Mouse (Mus musculus) cerebellum, adult 11 months (tissue): ENCODE results near the gene Myod1.

Experiments
- DNase-seq: peaks from one replicate; pipeline ENCODE4 v3.0.0; 2022

Gene Myod1

DNA sequence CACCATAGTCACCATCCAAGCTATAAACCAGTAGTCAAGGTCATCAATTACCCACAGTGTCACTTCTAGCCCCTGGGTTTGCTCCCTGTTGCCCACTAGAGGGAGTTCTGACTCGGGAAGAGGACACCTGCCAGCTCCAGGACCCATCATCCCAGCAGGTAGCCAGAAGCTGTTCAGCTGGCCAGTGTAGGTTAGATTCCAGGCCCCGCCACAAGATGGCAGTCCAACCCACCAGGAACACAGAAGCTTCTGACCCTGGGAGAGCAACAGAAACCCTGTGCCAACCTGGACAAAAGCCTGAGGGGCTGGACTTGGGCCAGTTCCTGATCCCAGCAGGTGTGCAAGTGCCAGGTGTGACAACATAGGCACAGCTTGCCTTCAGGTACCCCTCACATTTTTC, 16.8 kb downstream of the Myod1 start:
- DNase-seq: peak; percentile 99

DNA sequence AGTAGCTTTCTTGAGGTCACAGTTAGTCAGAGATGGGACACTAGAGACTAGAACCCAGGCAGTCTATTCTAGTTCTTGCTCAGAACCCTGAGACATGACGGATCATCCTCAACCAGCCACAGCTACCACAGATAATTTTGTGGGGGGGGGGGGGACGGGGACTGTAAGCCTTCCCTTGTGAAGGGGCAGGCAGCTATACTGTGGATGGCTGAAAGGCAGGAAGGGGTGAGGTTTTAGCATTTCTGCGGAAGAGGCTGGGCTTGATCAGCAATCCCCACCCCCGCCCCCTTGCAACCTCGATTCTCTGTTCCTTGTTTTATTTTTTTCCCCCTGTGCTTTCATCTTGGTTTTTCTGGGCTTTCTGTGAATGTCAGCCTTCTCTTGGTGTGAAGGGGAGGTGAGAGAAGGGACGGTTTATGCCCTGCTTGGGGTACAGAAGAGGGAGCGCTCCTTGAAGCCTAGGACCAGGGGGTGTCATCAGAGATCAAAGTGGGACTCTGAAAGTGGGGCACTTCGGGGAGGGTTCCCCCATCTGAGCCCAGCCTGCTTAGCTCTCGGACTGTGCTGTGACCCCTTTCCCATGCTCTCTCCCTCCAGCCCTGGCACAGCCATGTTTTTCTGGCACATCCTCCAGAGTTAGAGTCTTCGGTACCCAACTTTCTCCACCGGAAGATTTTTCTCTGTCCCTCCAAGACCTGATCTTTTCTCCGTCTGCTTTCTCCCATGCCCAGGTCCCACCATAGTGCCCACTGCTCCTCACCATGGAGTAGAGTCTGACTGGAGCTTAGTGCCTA, 17.6 kb downstream of the Myod1 start:
- peak; percentile 41 for DNase-seq

DNA sequence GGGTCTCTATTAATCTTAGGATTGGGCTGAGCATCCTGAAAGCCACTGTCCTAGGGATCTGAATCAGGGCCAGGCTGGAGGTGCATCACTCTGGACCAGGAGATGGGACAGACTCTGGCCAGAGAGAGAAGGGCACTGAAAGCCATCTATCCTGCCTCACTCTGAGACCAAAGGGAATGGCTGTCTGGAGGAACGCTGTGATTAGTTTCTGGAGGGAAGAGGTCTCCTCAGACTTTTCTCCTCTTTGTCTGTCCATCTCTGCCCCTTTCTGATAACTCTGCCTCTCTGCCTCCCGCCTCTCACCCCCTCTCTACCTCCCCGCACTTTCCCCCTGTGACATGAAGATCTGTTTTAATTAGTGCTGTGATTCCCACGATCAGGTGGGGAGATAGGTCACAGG, 18.7 kb downstream of the Myod1 start:
- peak; percentile 44 for DNase-seq

DNA sequence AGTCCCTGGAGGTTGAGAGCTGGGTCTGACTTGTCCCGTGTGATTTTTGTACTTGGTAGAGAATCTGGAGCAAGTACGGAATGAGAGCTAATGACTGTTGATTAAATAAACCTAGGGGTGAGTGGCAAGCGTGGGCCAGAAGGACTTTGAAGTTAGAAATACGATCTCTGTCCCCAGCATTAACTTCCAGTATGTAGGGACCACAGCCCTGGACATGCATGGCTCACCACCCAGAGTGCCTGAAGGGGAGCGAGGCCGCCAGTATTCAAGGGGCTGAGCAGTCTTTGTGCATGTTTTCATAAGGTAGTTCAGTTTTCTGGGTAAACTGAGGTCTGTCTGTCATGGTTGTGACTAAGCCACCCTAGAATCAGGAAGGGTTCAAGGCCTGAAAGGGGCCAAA, 19.3 kb downstream of the Myod1 start:
- peak; percentile 33 for DNase-seq

DNA sequence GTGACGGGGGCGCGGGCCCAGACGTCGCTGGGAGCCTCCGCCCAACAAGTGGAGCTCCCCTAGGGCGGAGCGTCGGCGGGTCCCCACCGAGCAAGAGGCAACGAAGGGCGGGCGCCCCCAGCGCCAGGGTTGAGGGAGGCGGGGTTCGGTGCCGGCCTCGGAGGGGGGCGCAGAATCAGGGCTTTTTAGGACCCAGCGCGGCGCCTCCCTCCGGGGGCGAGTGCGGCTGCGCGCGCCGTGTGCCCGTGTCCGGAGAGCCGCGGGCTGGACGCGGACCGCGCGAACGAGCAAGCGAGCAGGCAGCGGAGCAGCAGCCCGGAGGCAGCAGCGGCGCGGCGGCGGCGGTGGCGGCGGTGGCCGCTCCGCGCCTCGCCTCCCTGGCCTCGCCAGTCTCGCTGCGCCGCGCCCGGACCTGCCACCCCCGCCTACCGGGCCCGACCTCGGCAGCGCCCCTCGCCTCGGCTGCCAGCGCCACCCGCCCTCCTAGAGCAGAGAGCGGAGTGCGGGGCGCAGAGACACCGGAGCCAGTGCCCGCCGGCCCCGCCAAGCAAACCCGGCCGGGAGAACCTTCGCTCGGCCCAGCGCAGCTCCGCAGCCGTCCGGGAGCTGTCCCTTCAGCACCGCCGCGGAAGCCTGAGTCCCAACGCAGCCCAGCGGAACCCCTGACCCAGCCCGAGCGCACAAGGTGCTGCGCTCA, 20.1 kb downstream of the Myod1 start, which contains the start of gene Kcnc1:
Gene Kcnc1 (plus strand): TSS at position 267 of the 697 bp plus-strand sequence.
- peak; percentile 85 for DNase-seq

DNA sequence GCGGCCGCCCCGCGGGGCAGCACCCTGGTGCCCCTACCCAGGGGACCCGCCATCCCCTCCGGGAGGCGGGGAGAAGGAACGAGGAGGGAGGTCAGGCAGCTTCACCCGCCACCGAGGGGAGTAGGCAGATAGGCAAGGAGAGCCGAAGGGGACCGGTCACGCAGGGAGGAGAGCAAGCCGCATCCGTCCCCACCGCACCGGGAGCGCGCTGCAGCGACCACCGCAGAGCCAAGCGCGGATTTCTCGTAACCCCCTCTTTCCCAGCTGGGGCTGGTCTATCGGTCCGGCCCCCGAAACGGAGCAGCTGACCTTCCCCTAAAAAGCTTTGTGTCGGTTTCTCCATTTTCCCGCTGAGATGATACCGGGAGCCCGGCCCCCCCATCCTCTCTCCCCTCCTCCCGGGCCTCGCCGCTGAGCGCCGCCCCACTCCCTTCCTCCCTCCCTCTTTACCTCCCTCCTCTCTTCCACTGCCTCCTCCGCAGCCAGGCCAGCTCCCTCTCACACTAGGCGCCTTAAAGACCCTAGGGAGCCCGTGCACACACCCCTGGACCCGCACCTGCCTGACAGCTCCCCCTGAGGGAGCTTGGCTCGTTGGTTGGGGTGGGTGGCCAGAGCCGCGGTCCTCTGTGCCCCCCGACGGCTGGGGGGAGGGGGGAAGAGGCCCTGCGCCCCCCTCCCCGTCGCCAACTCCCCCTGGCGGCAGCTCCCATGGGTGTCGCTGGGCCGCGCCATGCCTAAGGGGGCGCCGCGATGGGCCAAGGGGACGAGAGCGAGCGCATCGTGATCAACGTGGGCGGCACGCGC, 20.9 kb downstream of the Myod1 start:
- DNase-seq: peak; percentile 67

DNA sequence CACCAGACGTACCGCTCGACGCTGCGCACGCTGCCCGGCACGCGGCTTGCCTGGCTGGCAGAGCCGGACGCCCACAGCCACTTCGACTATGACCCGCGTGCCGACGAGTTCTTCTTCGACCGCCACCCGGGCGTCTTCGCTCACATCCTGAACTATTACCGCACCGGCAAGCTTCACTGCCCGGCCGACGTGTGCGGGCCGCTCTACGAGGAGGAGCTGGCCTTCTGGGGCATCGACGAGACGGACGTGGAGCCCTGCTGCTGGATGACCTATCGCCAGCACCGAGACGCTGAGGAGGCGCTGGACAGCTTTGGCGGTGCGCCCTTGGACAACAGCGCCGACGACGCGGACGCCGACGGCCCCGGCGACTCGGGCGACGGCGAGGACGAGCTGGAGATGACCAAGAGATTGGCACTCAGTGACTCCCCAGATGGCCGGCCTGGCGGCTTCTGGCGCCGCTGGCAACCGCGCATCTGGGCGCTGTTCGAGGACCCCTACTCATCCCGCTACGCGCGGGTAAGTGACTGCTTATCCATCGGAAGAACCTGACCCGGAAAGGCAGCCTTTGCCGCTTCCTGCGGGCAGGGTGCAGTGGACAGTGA, 21.6 kb downstream of the Myod1 start:
- peak; percentile 51 for DNase-seq

DNA sequence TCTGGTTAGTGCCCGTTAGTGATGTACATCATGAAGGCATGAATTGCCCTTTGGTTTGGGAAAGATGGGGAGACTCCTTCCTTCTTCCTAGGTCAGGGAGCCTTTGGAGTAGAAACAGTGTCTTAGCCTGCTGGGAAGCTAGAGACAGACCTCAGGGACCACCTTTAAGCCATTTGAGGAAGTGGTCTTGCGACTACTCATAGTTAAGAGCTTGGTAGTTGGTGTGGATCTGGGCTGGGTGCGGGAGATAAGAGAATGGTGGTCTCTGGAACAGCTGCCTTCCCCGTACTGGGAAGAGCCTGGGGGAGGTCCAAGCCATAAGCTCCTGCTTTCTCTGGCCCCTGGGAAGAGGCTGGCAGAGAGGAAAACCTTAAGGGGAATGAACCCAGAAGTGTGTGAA, 22.3 kb downstream of the Myod1 start:
- DNase-seq: peak; percentile 19

DNA sequence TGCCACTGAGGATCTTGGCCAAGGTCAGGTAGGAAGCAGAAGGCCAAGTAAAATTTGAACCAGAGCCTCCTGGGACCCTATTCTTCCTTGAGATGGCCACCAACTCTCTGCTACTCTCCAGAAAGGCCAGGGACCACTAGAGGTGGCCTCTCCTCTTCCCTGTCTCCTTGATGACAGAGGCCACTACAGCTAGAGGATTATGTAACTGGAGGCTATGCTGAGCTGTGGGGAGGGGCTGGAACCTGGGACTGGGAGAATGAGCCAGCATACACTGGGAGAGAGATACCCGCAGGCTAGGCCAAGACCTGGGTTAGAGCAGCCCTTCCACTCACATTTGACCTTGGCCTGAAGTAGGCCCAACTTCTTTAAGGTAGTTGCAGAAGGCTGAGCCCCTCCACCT, 23.4 kb downstream of the Myod1 start:
- peak; percentile 47 for DNase-seq

DNA sequence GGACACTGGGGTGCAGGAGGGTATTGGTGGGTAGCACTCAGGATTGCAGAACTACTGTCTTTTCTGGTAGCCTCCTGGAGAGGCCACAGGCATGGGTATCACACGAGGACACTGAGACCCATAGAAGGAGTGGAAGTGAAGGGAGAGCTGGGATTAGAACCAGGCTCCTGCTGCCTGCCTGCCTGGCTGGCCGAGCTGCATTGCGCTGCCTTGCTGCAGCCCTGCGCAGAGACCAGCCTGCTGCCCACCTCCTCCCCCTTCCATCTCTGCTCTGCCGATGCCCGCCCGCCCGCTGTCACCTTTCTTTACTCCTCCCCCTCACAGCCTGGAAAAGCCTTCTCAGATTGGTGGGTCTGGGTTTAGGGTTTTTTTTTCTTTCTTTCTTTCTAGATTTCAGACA, 24.1 kb downstream of the Myod1 start:
- peak; percentile 37 for DNase-seq

DNA sequence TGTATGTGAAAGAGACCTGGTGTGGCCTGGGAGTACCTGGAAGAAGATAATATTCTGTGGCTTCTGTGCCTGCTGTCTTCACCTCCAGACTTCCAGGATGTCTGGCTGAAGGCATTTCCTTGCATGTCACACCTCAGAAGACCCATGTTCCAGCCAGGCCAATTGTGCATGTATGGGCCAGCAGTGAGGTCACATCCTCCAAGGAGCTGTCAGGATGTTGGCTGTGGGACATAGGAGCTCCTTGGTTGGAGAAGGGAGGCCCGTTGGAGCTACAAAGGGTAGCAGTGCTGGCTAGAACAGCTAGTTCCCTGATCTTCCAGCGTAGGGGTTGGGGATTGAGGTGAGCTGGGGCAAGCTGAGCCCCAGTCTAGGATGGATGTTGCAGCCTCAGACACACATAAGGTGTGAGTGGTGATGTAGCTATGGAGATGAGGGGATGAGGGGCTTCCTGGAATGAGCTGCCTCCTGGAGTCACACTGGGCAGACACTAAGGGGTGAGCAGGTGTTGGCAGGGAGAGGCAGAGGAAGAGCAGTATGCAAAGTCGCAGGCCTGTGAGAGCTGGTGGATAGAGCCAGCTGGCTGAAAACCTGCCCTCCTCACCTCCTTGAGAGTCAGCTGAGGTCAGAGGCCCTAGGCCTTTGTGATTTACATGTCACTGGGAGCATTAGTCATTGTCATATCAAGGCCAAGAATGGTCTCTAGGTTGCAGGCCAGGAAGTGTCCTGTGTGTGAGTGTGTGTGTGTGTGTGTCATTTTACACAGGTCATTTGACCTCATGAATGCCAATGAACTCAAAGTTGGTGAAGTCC, 25.3 kb downstream of the Myod1 start:
- no peak for DNase-seq

DNA sequence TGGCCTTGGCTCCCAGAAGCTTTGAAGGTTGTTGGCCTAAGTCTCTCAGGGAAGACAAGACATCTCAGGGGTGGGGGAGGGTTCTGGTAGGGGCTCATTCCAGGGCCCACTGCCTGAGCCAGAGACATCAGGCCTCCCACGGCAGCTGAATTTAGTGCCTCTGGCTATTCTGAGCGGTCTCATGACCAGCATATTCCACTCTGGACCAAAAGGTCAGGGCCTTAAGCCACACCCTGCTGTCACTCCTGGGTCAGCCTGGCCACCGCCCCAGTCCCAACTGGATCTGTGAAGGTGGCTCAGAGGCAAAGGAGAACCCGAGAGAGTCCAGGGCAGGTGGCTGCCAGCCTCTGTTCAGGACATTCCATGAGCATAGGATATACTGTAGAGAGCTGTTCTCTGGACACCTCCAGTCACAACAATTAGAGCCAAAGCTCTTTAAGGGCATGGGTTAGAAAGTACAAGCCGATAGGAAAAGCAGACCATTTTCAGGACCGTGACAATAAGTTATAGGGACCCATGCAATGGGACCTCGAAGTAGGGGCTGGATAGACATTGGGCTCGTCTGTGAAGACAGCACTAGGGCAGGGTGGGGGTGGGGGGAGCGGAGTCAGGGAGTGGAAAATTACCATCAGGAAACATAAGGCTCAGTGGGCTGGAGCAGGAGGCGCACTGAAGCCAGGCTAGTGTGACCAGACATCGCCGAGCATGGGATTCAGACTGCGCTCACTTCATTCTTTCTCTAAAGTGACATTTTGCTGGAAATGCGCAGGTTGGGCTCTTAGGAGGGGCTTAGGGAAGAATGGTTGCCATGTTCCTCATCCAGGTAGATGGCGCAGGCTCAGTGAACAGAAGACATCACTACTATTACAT, 27.6 kb downstream of the Myod1 start:
- no peak for DNase-seq

DNA sequence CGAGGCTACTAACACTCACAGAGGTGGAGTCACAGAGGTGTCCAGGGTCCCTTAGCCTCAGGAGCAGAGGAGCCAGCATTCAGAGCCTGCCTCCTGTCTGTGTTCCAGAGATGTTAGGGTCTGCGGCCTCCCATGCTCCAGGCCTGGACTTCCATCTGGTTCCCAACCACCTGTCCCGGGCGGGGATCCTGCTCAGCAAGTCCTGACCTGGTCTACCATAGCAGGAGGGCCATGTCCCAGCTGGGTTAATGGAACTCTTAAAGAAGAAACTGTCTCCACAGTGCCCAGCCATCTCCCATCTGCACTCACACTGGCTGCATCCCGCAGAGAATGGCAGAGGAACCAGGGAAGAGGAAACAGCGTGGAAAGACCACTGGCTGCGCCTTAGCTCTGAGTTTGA, 28.5 kb downstream of the Myod1 start:
- DNase-seq: no peak

DNA sequence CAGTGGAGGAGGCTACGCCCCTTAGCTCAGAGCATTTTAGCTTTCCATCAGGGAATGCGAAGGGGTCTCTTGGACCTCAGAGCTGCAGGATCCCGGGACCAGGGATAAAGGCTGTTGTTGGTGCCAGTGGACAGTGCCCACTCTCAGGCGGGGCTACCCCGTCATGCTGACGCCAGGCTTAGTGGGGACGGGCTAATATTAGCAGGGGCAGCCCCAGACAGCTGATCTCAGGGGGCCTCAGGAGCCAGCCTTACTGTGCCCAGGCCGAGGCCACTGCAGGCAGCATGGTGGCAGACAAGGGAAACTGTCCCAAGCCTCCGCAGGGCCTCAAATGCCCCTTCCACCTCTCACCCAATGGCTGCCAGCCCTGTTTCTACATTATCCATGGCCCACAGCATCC, 32.3 kb downstream of the Myod1 start:
- no peak for DNase-seq

DNA sequence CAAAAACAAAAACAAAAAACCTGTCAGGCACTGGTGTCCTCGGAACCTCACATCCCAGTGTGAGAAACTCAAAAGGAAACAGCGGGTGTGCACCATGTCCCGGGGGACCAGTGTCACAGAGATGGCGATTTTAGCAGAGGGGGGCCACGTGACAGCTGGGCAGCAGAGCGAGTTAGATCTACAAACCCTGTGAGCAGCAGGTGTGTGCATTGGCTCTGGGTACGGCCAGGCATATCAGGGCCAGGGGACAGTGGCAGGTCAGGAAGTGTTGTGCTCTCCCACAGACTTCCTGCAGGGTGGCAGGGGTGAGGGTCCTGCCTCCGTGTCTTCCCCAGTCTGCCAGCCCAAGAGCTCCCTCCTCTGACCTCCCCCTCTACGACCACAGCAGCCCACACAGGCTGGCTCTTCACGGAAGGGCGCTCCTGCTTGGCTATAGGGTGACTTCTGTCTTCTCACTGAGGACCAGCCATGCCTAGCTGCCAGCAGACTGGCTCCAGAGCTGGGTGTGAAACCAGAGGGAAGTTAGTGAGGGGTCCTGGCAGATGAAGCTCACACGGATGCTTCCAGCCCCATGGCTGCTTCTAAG, 33.0 kb downstream of the Myod1 start:
- DNase-seq: no peak

DNA sequence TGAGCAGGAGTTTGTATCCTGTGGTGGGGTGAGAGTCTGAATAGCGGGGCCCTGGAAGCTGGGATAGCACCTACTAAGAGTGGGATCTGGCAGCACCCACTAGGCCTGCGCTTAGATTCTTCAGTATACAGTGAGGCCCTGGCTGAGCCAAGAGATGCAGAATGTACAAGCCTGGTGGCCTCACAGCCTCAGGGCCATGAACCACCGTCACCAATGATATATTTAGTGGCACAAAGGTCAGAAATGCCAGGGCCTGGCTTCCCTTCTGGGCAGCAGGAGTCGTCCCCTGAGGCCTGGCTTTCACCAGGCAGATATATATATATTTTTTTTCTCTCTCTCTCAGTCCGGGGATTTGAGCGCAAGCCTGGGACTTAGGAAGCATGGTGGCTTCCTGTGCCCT, 34.5 kb downstream of the Myod1 start:
- no peak for DNase-seq

DNA sequence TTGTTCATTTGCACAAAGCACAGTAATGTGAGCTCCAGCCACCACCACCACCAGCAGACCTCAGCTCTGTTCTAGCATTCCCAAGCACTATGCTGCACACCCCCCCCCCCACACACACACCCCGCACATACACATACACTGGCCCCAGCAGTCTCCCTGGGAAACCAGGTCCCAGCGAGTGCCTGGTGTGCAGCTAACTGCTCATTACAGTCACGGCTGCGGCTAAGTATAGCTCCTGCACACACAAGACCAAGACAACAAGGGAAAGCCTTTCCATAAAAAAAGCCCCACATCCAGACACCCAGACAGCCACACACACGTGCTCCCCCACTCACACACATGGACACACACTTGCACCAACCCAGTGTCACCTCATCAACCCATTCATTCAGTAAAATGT, 36.5 kb downstream of the Myod1 start:
- DNase-seq: no peak

DNA sequence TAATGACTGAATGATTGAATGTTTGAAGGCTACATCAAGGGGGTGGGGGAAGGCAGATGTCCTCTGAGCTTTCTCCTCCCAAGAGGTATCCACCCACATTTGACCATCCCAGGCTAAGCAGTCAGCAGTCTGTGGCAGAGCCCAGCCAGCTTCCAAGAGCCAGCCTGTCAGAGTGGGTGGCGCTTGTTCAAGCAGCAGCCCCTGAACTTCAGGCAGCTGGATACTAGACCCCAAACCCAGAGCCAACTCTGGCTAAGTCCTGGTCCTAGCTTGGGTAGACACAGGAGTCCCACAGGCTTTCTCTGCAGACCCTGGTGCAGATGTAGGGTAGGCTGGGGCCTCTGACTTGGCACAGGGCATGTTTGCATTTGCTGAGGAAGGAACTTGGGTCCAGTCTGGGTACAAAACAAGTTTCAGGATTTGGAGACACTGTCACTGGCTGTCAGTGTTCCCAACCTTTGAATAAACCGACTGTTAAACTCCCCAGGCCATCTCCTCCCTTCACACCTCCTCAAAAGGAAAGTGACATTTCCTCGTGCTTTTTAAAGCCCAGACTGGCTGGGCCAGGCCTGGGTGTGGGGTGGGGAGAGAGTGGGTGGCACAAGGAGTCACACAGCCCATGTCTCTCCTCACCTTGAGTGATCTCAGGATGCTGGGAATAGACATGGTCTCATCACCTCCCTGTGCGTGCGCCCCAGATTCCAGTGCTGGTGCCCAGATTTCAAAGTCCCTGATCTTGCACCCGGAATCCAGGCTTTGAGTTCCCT, 37.9 kb downstream of the Myod1 start:
- DNase-seq: no peak

DNA sequence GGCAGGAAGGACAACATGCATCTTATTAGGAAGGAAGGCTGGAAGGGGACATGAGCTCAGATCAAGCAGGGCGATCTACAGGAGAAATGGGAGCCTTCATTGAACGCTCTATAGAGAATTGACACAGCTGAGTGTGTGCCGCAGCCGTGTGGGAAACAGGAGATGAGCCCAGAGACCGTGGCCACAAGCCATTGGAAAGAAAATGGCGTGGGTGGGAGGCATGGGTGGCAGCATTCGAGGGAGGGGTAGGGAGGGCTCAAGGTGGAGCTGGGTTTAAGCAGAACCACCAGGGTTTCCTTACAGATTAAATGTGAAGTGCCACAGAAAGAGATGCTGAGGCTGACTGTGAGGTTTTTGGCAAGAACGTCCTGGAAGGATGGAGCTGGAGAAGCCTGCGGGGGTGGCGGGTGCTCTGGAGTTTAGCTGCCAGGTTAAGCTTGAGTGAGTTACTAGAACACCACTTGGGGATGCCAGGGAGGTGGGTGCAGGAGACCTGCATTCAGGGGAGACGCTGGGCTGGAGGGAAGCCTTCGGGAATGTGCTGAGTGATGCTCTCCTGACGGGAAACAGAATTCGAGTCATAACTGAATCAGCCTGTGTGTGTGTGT, 39.6 kb downstream of the Myod1 start:
- DNase-seq: no peak

DNA sequence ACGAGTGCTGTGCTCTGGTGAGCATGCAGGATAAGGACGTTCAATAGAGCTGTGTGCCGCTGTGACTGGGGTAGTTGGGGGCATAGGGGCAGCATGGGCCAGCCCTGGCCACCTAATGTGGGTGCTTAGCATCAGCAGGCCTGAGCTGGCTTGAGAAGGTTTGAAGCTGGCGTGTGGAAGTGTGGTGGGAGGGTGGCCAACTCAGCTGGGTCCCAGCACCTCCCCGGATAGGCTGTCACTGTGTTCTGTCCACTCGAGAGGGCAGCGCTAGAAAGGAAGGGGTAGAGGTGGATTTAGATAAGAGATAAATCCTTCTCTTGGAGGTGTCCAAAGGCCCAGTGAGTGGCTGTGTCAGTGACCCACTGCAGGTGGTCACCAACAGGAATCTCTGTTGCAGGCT, 41.2 kb downstream of the Myod1 start:
- no peak for DNase-seq
